Mouse (Mus musculus): ENCODE data around the gene Pkd2l1. TPM values are rescaled to one million over a fixed set of nuclear protein-coding genes. Genes with fewer than 3 reads are reported as not detected.
A peak's percentile ranks its signal among the peaks of the same experiment; 100 is the strongest.
"Not testable (repeated sequence)": the region's sequence is repeated elsewhere in the genome, so short reads cannot be mapped to it uniquely, and the experiment has no call there.

Pkd2l1 gene
- polyA plus RNA-seq, 1 experiment from 2014 or later = 0.75 TPM

DNA sequence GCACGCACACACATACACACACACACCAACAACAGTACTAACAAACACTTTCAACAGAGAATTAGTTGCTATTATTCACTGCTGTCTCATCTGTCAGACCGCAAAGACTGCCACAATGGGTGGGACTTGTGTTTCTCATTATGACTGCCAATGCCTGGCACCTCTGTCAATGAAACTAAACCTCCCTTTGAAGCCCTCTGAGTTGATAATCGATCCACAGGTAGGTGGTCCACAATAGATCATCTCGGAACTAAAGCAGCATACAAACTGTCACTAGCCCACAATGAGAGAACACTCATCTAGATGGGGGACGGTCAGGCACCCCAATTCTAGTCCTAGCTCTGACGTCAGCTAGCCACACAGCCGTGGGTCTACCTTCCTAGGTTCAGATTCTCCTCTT lies 71.1 kb downstream of the Pkd2l1 start:
- Histone ChIP-seq H3K27me3 (replicated peaks; ENCODE audit: control insufficient read depth, insufficient read depth, low read length) (no peaks in the 10 kb centered on the region), H3K4me2 (ENCODE audit: low read length) (no peak overlapping the region), H3K36me3 (ENCODE audit: control insufficient read depth, insufficient read depth, low read length) (peaks cover 18% of the 10 kb centered on the region), H3K9me3 (ENCODE audit: control insufficient read depth, low read length) (no peaks in the 10 kb centered on the region), H3K27ac (ENCODE audit: low read depth, low read length) (no peak overlapping the region), H3K9ac (ENCODE audit: low read depth, low read length) (no peak overlapping the region), H3K4me1 (ENCODE audit: control insufficient read depth, insufficient read depth, low read depth, low read length) (no peaks in the 10 kb centered on the region), H3K4me3 (ENCODE audit: low read length) (no peak overlapping the region)
- ATAC-seq = no peak
- WGBS = 88% methylated on average over 7 of the region's 7 CpGs

DNA sequence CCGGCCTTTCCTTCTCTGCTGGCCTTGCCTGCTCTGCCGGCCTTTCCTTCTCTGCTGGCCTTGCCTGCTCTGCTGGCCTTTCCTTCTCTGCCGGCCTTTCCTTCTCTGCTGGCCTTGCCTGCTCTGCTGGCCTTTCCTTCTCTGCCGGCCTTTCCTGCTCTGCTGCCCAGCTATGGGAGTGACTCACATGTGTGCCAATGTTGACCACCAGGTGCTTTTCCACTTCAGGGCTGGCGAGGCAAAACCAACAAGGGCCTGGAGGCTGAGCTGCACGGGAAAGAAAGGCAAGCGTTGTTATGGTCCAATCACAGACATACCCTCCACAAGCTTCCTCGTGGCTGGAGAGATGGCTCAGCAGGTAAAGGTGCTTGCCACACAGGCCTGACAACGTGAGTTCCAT lies 71.6 kb downstream of the Pkd2l1 start:
- not testable (repeated sequence) for H3K4me3 ChIP-seq (ENCODE audit: low read length); H3K9ac ChIP-seq (ENCODE audit: low read depth, low read length); ATAC-seq; H3K4me1 ChIP-seq (ENCODE audit: control insufficient read depth, insufficient read depth, low read depth, low read length); H3K4me2 ChIP-seq (ENCODE audit: low read length); H3K27me3 ChIP-seq (replicated peaks; ENCODE audit: control insufficient read depth, insufficient read depth, low read length); H3K9me3 ChIP-seq (ENCODE audit: control insufficient read depth, low read length); H3K27ac ChIP-seq (ENCODE audit: low read depth, low read length)
- H3K36me3 ChIP-seq (ENCODE audit: control insufficient read depth, insufficient read depth, low read length) = peaks cover 18% of the 10 kb centered on the region
- WGBS = 91% methylated on average over 7 of the region's 9 CpGs

DNA sequence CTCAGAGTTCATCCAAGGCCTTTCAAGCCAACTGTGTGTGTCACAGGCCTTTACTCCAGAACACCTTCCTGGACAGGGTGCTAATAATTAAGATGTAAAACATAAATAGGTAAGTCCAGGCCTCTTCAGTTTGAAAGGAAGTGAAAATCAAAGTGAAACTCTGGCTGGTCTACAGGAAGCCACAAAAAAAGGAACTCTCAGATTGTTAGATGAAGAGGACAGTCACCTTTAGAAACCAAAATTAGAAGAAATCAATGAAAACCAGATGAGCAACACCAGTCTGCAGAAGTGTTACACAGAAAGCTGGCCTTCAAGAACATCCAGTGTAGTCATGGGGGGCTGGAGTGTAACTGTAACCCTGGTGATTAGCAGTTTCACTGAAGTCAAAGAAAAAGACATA lies 74.4 kb downstream of the Pkd2l1 start:
- no peak for ATAC-seq
- Histone ChIP-seq H3K36me3 (ENCODE audit: control insufficient read depth, insufficient read depth, low read length) (peaks cover 19% of the 10 kb centered on the region), H3K4me2 (ENCODE audit: low read length) (no peak overlapping the region), H3K27me3 (replicated peaks; ENCODE audit: control insufficient read depth, insufficient read depth, low read length) (no peaks in the 10 kb centered on the region), H3K9me3 (ENCODE audit: control insufficient read depth, low read length) (no peaks in the 10 kb centered on the region), H3K4me1 (ENCODE audit: control insufficient read depth, insufficient read depth, low read depth, low read length) (no peaks in the 10 kb centered on the region), H3K9ac (ENCODE audit: low read depth, low read length) (no peak overlapping the region), H3K27ac (ENCODE audit: low read depth, low read length) (no peak overlapping the region), H3K4me3 (ENCODE audit: low read length) (no peak overlapping the region)

DNA sequence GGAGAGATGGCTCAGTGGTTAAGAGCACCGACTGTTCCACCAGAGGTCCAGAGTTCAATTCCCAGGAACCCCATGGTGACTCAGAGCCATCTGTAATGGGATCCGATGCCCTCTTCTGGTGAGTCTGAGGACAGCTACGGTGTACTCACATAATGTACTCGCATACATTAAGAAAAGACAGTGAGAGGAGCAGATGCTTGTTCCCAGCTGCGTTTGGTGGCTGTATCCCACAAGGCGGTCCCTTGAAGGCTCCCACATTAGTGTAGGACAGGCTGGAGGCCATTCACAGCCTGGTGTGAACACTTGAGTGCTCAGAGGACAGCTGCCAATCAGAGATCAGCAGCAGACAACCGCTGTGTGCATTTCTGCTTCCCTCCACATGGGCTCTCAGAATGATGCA lies 80.5 kb downstream of the Pkd2l1 start:
- H3K4me1 ChIP-seq (ENCODE audit: control insufficient read depth, insufficient read depth, low read depth, low read length) = peaks cover 4% of the 10 kb centered on the region
- no peak for ATAC-seq
- H3K9ac ChIP-seq (ENCODE audit: low read depth, low read length) = no peak overlapping the region
- 47% methylated on average over 7 of the region's 7 CpGs for WGBS
- no peak overlapping the region for H3K4me2 ChIP-seq (ENCODE audit: low read length)
- no peaks in the 10 kb centered on the region for H3K27me3 ChIP-seq (replicated peaks; ENCODE audit: control insufficient read depth, insufficient read depth, low read length)
- peaks cover 24% of the 10 kb centered on the region for H3K36me3 ChIP-seq (ENCODE audit: control insufficient read depth, insufficient read depth, low read length)
- H3K27ac ChIP-seq (ENCODE audit: low read depth, low read length) = no peak overlapping the region
- H3K4me3 ChIP-seq (ENCODE audit: low read length) = no peak overlapping the region
- no peaks in the 10 kb centered on the region for H3K9me3 ChIP-seq (ENCODE audit: control insufficient read depth, low read length)

DNA sequence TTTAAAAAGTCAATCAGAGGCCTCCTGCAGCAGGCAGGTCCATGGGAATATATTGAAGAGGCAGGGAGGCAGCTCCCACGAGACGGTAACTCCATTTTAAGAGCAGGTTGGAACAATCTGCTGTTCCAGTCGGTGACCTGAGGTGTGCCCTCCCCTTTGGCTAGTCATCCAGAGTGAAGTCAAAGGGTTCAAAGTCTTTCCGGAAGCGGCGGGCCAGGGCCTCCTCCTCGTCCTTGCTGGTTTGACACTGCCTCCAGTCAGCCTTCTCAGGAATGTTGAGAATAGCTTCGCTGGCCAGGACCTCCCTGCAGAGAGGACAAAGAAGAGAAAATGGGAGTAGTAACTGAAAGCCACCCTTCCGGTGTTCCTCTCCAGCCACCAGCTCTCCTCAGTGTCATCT lies 81.9 kb downstream of the Pkd2l1 start:
- H3K4me1 ChIP-seq (ENCODE audit: control insufficient read depth, insufficient read depth, low read depth, low read length) = peaks cover 16% of the 10 kb centered on the region
- ATAC-seq = no peak
- H3K4me2 ChIP-seq (ENCODE audit: low read length) = no peak overlapping the region
- no peak overlapping the region for H3K4me3 ChIP-seq (ENCODE audit: low read length)
- H3K36me3 ChIP-seq (ENCODE audit: control insufficient read depth, insufficient read depth, low read length) = peaks cover 24% of the 10 kb centered on the region
- no peaks in the 10 kb centered on the region for H3K27me3 ChIP-seq (replicated peaks; ENCODE audit: control insufficient read depth, insufficient read depth, low read length)
- H3K9me3 ChIP-seq (ENCODE audit: control insufficient read depth, low read length) = no peaks in the 10 kb centered on the region
- no peak overlapping the region for H3K9ac ChIP-seq (ENCODE audit: low read depth, low read length)
- no peak overlapping the region for H3K27ac ChIP-seq (ENCODE audit: low read depth, low read length)
- 91% methylated on average over 8 of the region's 9 CpGs for WGBS

DNA sequence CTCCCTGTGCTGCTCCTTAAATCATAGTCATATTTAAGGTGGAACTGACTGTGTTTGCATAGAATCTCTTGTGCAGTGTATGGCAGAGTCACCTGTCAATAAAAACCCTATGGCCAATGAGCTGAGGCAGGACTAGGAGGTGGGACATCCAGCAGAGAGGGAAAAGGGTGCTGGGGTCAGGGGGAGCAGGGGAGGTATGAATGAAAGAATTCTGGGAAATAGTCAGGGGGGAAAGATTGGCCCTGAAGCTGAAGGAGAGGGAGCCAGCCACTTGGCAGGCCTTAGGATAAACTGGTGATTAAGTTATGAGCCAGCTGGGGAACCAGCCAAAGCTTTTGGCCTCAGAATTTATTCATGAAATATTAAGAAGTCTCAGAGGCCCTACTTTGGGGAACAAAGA lies 83.2 kb downstream of the Pkd2l1 start:
- Histone ChIP-seq H3K4me2 (ENCODE audit: low read length) (no peak overlapping the region), H3K9me3 (ENCODE audit: control insufficient read depth, low read length) (no peaks in the 10 kb centered on the region), H3K36me3 (ENCODE audit: control insufficient read depth, insufficient read depth, low read length) (peaks cover 19% of the 10 kb centered on the region), H3K4me1 (ENCODE audit: control insufficient read depth, insufficient read depth, low read depth, low read length) (peaks cover 16% of the 10 kb centered on the region), H3K4me3 (ENCODE audit: low read length) (no peak overlapping the region), H3K27ac (ENCODE audit: low read depth, low read length) (no peak overlapping the region), H3K9ac (ENCODE audit: low read depth, low read length) (no peak overlapping the region), H3K27me3 (replicated peaks; ENCODE audit: control insufficient read depth, insufficient read depth, low read length) (no peaks in the 10 kb centered on the region)
- ATAC-seq = no peak

DNA sequence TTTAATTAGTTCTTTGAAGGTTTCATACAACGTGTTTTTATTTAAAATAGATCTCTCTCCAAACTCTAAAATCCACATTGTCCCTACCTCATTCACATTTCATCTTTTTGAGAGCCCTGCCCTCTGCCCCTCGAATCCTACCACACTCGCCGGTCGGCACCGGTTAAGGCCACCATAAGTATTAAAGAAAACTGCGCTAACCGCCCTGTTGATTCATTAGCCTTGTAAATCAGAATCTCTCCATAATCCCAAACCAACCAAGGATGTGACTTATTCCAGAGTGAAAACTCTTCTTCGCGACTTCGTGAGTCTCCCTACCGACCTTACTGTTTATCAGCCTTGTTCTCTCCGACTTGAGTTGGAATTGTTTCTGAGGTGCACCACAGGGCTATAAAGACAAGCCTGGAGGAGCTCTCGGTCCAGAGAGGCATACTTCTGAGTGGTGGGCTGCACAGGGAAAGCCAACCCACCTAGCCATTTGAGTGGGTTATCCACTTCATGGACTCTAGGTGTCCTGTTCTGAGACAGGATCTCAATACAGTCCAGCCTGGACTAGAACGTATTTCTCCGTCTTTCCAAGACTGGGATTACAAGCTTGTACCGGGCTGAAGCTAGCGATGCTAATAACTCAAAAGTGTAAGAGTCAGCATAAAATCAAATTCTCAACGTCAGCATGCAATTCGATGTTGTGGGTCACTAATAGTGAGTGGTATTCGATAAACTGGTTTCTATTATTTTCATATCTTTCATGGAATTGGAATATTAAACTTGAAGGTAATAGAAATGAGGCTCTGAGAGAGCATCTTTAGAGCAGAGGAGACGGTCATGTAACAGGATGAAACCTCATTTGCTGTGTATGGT lies 84.4 kb downstream of the Pkd2l1 start:
- H3K9me3 ChIP-seq (ENCODE audit: control insufficient read depth, low read length) = no peaks in the 10 kb centered on the region
- H3K27ac ChIP-seq (ENCODE audit: low read depth, low read length) = no peak overlapping the region
- peaks cover 8% of the 10 kb centered on the region for H3K36me3 ChIP-seq (ENCODE audit: control insufficient read depth, insufficient read depth, low read length)
- H3K4me1 ChIP-seq (ENCODE audit: control insufficient read depth, insufficient read depth, low read depth, low read length) = peaks cover 16% of the 10 kb centered on the region
- peak overlapping the region; percentile 99 for H3K4me3 ChIP-seq (ENCODE audit: low read length)
- peak overlapping the region; percentile 47 for H3K9ac ChIP-seq (ENCODE audit: low read depth, low read length)
- WGBS = 30% methylated on average over 22 of the region's 22 CpGs
- peak; percentile 40 for ATAC-seq
- peak overlapping the region; percentile 93 for H3K4me2 ChIP-seq (ENCODE audit: low read length)
- no peaks in the 10 kb centered on the region for H3K27me3 ChIP-seq (replicated peaks; ENCODE audit: control insufficient read depth, insufficient read depth, low read length)

DNA sequence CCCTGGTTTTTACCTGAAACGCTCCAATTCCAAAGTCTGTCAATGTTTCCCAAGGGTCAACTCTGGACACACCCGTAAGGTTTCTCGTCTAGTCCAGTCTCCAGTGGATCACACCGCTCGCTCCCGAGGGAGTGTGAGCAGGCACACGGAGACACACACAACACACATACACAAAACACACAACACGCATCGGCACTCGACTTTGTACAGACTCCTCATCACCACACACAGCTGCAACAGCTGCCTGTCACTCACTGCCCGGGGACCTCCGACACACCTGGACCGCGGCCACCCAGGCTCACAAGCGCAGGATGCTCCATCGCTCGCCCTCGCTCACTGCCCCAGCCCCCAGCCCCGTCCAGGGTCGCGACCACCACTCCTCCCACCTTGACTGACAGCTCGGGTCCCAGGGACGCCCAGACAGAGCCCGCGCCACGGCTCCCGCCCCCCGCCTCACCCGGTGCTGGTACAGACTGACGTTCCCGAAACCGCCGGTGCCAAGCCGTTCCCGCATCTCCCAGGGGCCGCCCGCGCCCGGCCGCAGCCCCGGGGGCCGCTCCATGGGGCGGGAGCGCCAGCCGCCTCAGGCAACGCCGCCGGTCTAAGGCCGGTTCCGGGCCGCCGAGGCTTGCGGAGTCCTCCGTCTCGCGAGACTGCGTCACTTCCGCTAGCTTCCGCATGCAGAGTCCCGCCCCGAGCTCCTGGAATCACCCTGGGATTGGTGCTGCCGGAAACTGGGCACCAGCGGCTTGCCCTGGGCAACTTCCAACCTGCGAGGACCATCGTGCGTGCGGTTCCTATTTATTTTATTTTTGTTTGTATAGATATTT lies 85.2 kb downstream of the Pkd2l1 start, which contains the start of gene Chuk:
Gene Chuk (minus strand): TSS at position 650 of the 830 bp plus-strand sequence.
- peak; percentile 99 for ATAC-seq
- Histone ChIP-seq H3K4me3 (ENCODE audit: low read length) (peak within 1 kb of the TSS; percentile 99), H3K27ac (ENCODE audit: low read depth, low read length) (peak within 1 kb of the TSS; percentile 80), H3K27me3 (replicated peaks; ENCODE audit: control insufficient read depth, insufficient read depth, low read length) (no peaks in the 10 kb centered on the region), H3K9me3 (ENCODE audit: control insufficient read depth, low read length) (no peaks in the 10 kb centered on the region), H3K36me3 (ENCODE audit: control insufficient read depth, insufficient read depth, low read length) (peaks cover 7% of the 10 kb centered on the region), H3K9ac (ENCODE audit: low read depth, low read length) (peak within 1 kb of the TSS; percentile 100), H3K4me1 (ENCODE audit: control insufficient read depth, insufficient read depth, low read depth, low read length) (peaks cover 16% of the 10 kb centered on the region), H3K4me2 (ENCODE audit: low read length) (peak within 1 kb of the TSS; percentile 93)
- 1% methylated on average over 67 of the region's 67 CpGs for WGBS

DNA sequence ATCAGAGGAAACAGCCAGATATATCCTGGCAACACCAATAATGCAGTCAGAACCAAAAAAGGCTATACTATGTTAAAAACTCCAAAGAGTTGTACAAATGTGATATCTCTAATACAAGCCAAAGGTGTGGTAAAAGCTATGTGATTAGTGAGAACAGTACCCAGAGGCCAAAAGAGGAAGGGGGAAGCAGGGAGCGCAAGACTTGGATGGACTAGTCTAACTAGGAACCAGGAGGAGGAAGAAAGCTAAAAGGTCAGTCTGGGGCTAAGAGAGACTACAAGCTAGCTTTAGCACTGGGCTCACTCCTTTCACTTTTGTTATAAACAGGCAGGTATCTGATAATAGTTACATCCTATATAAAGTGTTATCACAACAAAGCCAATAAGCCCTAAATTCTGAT lies 87.8 kb downstream of the Pkd2l1 start:
- no peak overlapping the region for H3K4me2 ChIP-seq (ENCODE audit: low read length)
- WGBS = 78% methylated on average over 1 of the region's 1 CpGs
- H3K4me1 ChIP-seq (ENCODE audit: control insufficient read depth, insufficient read depth, low read depth, low read length) = peaks cover 16% of the 10 kb centered on the region
- no peaks in the 10 kb centered on the region for H3K9me3 ChIP-seq (ENCODE audit: control insufficient read depth, low read length)
- no peak overlapping the region for H3K9ac ChIP-seq (ENCODE audit: low read depth, low read length)
- no peak overlapping the region for H3K4me3 ChIP-seq (ENCODE audit: low read length)
- no peaks in the 10 kb centered on the region for H3K27me3 ChIP-seq (replicated peaks; ENCODE audit: control insufficient read depth, insufficient read depth, low read length)
- H3K27ac ChIP-seq (ENCODE audit: low read depth, low read length) = no peak overlapping the region
- no peak for ATAC-seq
- H3K36me3 ChIP-seq (ENCODE audit: control insufficient read depth, insufficient read depth, low read length) = peaks cover 2% of the 10 kb centered on the region; the same call in 1 of the 2 replicates
